Mouse (Mus musculus) heart, postnatal 0 days (tissue): ENCODE results near the gene Olfr310.

Source experiments
- CTCF ChIP-seq: IDR thresholded peaks from 2 replicates; pipeline ENCODE4 v1.5.1; 2016; ENCODE audit warnings: antibody characterized with exemption, control low read depth, low read depth
- EP300 ChIP-seq: IDR thresholded peaks from 2 replicates; pipeline ENCODE4 v1.6.1; 2016; ENCODE audit warnings: antibody characterized with exemption, low read depth

DNA sequence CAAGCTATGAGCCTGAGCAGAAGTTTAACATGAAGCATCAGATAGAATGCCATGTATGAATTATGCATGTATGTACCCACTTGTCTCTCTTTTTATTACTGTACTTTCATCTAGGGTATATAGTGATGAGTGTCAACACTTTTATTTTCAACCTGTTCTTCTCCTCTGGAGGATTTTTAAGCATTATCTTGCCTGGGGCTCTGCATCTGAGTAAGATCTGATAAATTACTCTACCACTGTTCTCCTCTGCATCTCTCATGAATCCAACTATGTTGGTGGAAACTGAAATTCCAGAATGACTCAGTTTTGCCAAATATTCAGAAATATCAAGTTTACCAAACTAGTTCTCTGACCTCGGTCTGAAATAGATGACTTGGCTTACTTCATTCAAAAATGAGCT lies 30.8 kb downstream of the Olfr310 start, which contains the start of gene Vmn2r76:
- TF ChIP-seq CTCF (no peak), EP300 (no peak)
